Mouse (Mus musculus): ENCODE measurements at regions not wholly inside any gene's neighbourhood (a gene's known extent, or its start where the extent isn't known, plus 50 kb on each side); places are given as distances from the start of the nearest gene placed in this dataset.
A peak's percentile ranks its signal among the peaks of the same experiment; 100 is the strongest.

DNA sequence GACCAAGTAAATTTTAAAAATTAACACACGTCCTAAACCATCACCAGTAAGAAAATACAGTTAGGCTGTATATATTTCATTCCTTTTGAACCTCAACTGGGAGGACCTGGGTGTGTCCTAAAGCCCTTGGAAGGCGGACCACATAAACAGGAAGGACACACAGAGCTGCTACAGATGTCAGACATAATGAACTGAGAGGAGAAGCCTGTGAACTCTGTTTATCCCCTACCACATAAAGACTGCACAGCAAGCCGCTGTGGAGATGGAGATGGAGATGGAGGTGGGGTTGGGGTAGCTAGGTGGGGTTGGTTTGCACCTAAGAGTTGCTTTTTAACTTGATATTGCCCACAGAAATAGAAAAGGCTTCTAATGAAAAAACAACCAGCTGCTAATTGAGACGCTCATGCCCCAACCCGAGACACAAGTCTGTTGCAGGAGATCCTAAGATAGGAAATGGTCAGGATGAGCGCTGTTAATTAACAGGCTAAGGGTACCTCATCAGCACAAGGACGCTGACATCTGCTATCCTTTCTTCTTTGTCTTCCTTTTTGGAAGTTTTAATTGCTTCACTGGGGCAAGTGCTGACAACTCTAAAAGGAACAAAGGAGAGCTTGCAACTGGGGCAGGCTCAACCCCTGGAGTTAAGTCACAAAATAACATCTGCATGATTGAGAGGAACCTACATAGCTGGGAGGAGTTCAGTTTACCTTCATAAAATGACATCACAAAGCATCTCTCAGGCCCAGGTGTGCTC, 119.3 kb upstream of the Lyplal1 start:
- DNase-seq (ENCODE audit: low read depth): no peak

GRCm38 (mm10) chr1:186234536-186234935, 117.4 kb upstream of the Lyplal1 start:
- DNase-seq (ENCODE audit: low read depth): peak; percentile 27

DNA sequence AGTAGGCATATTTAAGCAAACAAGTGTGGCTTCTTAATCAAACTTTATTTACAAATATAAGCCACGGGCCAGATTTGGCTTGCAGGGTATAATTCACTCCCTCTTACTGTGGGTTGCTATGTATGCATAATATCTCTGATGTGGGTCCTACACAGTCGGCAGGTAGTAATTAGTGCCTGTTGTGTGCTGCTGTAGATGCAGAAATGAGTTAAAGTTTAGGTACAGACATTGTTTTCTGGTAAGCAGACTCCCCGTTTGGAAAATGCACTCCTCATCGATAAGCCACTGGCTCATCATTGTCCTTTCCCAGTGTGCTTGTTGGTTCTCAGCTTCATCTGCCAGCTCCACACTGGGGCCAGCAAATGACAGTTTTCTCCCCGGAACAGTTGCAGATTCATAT, 113.4 kb upstream of the Lyplal1 start:
- DNase-seq (ENCODE audit: low read depth): no peak

DNA sequence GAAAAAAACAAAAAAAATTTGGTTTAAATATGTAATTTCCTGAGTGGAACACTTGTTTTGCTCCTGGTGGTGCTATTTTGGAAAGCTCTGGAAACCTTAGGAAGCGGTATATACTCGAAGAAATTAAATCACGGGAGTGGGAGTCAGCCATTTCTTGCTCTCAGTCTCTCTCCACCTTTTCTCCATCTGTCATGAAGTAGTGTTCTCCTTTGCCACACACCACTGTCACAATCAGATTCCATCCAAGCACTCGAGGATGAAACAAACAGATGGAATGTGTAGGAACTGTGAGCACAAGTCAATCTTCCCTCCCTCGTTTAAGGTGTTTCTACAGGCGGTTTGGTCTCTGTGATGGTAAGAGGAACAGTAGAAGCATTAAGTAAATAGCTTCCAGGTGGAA, 112.7 kb upstream of the Lyplal1 start:
- no peak for DNase-seq (ENCODE audit: low read depth)

- peak; percentile 33 for DNase-seq (ENCODE audit: low read depth)
Observed at GRCm38 (mm10) chr1:186228396-186228795, 111.3 kb upstream of the Lyplal1 start.

DNA sequence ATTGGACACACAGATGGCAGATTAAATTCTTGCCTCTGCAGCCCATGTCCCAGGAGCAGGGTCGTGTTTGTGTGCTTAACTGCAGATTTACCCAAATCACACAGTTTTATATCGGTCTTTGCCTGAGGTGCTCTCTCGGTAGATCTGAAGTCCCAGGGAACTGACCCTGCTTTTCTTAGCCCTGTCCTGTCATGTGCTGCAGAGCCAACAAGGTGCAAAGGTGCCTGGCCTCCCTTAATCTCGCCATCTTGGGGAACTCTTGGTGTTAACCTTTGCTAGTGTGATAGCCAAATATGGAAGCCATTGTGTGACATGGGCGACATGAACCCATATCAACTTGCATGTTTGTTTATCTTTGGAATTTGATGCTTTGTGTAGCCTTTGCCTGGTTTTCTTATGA, 107.1 kb upstream of the Lyplal1 start:
- no peak for DNase-seq (ENCODE audit: low read depth)

DNA sequence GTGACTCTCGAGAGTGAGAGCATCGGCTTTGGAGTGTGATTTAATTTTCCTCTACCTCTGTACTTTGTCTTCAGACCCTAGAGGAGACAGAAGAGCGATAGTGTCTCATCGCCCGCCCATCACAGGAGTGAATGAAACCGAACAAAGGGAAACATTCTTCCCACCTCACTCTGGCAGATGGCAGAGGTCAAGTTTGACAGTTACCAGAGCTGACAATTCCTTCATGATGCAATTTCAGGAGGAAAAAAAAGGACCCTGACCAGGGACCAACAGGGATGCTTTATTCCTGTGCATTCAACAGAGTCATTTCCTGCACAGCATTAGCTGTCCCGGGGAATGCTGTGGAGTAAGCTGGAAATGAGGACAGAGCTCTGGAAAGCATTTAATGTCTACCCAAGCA, 106.3 kb upstream of the Lyplal1 start:
- DNase-seq (ENCODE audit: low read depth): no peak

- no peak for DNase-seq (ENCODE audit: low read depth)
Observed at GRCm38 (mm10) chr1:186218995-186219394, 101.9 kb upstream of the Lyplal1 start.

- no peak for DNase-seq (ENCODE audit: low read depth)
Observed at GRCm38 (mm10) chr1:186217198-186217597, 100.1 kb upstream of the Lyplal1 start.

- no peak for DNase-seq (ENCODE audit: low read depth)
Observed at GRCm38 (mm10) chr1:186204151-186204550, 87.0 kb upstream of the Lyplal1 start.

DNA sequence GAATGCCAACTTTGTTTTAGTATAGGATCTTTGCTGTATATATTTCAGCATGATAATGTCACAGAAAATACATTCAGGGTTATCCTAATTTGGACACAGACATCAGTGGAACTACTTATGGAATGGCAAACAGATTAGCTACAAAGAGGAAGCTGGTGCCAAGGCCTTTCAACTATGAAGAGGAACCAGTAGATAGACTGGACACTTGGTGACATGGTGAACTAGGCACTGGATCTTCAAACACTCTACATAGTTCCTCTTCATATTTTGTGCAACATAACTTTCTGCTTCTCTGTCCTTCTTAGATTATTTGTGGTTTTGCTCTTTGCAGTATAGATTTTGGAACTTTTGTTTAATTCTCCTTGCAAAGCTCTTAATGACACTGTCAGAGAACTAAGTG, 85.4 kb upstream of the Lyplal1 start:
- DNase-seq (ENCODE audit: low read depth): no peak

- no peak for DNase-seq (ENCODE audit: low read depth)
Observed at GRCm38 (mm10) chr1:186198391-186198790, 81.3 kb upstream of the Lyplal1 start.

- DNase-seq (ENCODE audit: low read depth): no peak
Observed at GRCm38 (mm10) chr1:186197057-186197456, 79.9 kb upstream of the Lyplal1 start.

- DNase-seq (ENCODE audit: low read depth): peak; percentile 34
Observed at GRCm38 (mm10) chr1:186189390-186189789, 72.3 kb upstream of the Lyplal1 start.

- DNase-seq (ENCODE audit: low read depth): no peak
Observed at GRCm38 (mm10) chr1:186187372-186187771, 70.3 kb upstream of the Lyplal1 start.

- no peak for DNase-seq (ENCODE audit: low read depth)
Observed at GRCm38 (mm10) chr1:186183204-186183651, 66.1 kb upstream of the Lyplal1 start.

- DNase-seq (ENCODE audit: low read depth): peak; percentile 54
Observed at GRCm38 (mm10) chr1:186182498-186183203, 65.5 kb upstream of the Lyplal1 start.

DNA sequence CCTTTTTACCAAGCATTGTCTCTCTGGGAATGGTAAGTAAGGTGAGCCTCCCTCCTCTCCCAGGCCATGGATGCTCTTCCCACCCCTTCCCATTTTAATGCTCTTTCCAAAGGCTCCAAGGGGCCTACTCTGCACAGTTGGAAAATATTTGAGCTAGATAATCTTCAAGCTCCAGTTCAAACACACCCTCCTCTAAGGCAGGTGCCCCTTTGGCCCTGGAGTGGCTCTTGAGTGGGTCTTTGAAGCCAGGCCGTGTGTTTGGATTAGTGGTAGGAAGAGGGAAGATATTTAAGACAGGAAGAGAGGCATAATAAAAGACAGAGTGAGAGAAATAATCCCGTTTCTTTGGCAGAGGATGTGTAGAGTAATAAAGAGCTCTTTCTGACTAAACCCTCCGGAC, 59.9 kb upstream of the Lyplal1 start:
- DNase-seq (ENCODE audit: low read depth): no peak

- no peak for DNase-seq (ENCODE audit: low read depth)
Observed at GRCm38 (mm10) chr1:186173472-186174014, 56.4 kb upstream of the Lyplal1 start.

DNA sequence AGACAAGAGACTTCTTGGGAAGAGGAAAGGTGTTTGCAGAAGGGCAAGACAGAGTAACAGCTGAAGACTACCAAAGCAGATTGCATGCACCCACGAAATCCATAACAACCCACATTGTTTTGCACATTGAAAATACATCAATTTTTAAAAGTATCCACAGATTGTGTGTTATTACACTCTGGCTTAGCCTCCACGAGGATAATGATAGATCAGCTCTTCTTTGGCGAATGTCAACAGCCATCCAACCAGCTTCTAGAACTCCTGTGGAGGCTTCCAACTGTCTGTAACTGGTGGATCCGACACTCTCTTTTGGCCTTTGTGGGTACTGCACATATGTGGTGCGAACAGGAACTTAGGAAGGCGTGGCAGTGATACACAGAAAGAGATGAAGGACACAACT, 54.6 kb upstream of the Lyplal1 start:
- DNase-seq (ENCODE audit: low read depth): no peak

Measured in NIH3T3 (cell line).